Mouse (Mus musculus) stomach, embryonic 16.5 days (tissue): ENCODE measurements around the gene Epb41l1. TPM values are rescaled to one million over a fixed set of nuclear protein-coding genes. Genes with fewer than 3 reads are reported as not detected.

ENCODE experiments used
- microRNA-seq: library from miRNA; unstranded; fragments of <30 nt; microRNA quantifications from one replicate; pipeline ENCODE4, GENCODE M21; 2016
- polyA plus RNA-seq: library from polyadenylated mRNA; unstranded; fragments of >200 nt; fragmentation: Nextera tagmentation; extraction: Ambion mirVana; gene quantifications from 2 replicates; pipeline ENCODE4 v1.2.1, GENCODE M21; 2015

Epb41l1 gene
- polyA plus RNA-seq, 1 experiment from 2014 or later, result 3.1 TPM

Small RNA genes lying within 50 kb of the gene (microRNA-seq; reads per million reads assigned to microRNA genes)
- gene Gm22758, result not detected

Other genes with a start within 250 kb of the Epb41l1 start
- 504 and 551 TPM in 2 replicates for gene Rbm39, start 240.7 kb upstream of the Epb41l1 start, polyA plus RNA-seq
- 50.9 and 57.2 TPM in 2 replicates for gene Phf20, start 224.4 kb upstream of the Epb41l1 start, polyA plus RNA-seq
- gene Cnbd2, start 108.6 kb upstream of the Epb41l1 start, polyA plus RNA-seq, result 2.4 and 3.3 TPM in 2 replicates
- 27.2 and 31.3 TPM in 2 replicates for gene Scand1, start 108.2 kb upstream of the Epb41l1 start, polyA plus RNA-seq
- gene Aar2, start 126.7 kb downstream of the Epb41l1 start, polyA plus RNA-seq, result 29.8 and 30.5 TPM in 2 replicates
- 55.5 and 56.4 TPM in 2 replicates for gene Dlgap4, start 192.8 kb downstream of the Epb41l1 start, polyA plus RNA-seq